Mouse (Mus musculus): ENCODE data around the gene Gm10306.

- no peak for TF ChIP-seq CTCF (IDR thresholded peaks at IDR 0.05; ENCODE audit: low read depth)
- no peak; the same call in 1 of the 2 replicates for TF ChIP-seq EP300 (IDR thresholded peaks at IDR 0.05; ENCODE audit: low read depth)
Measured at GRCm38 (mm10) chr4:94603031-94603629, 46.8 kb downstream of the Gm10306 start, which contains the start of gene Plaa.

Data from heart, postnatal 0 days (tissue).